Mouse (Mus musculus) C2C12 (cell line): ENCODE measurements at regions not wholly inside any gene's neighbourhood (a gene's known extent, or its start where the extent isn't known, plus 50 kb on each side); places are given as distances from the start of the nearest gene placed in this dataset.

ENCODE experiments used
- CEBPB ChIP-seq: IDR thresholded peaks from one replicate; pipeline ENCODE4 v1.6.1; 2011; ENCODE audit warnings: low read depth, mild to moderate bottlenecking, control low read depth, moderate library complexity
- CTCF ChIP-seq: IDR thresholded peaks from one replicate; pipeline ENCODE4 v1.5.1; 2011; ENCODE audit not compliant: control insufficient read depth, insufficient read depth, insufficient read length
- FOSL1 ChIP-seq: IDR thresholded peaks from one replicate; pipeline ENCODE4 v1.8.0; 2011; ENCODE audit warnings: mild to moderate bottlenecking, low read length; ENCODE audit not compliant: poor library complexity, insufficient read depth, severe bottlenecking
- MAX ChIP-seq: IDR thresholded peaks from one replicate; pipeline ENCODE4 v1.6.1; 2011; ENCODE audit warnings: mild to moderate bottlenecking, control low read depth
- MYOD1 ChIP-seq: IDR thresholded peaks from one replicate; pipeline ENCODE4 v1.6.1; 2011; ENCODE audit warnings: low read depth; ENCODE audit not compliant: control insufficient read depth, insufficient read length
- MYOG ChIP-seq: IDR thresholded peaks from one replicate; pipeline ENCODE4 v1.6.1; 2011; ENCODE audit not compliant: control insufficient read depth, insufficient read length; ENCODE audit errors: extremely low read depth
- USF1 ChIP-seq: IDR thresholded peaks from one replicate; pipeline ENCODE4 v1.6.1; 2011; ENCODE audit warnings: low read depth, mild to moderate bottlenecking, control low read depth, moderate library complexity

GRCm38 (mm10) chr14:89633654-89634053 lies 1162.5 kb upstream of the Pcdh20 start:
- TF ChIP-seq CTCF (no peak), CEBPB (no peak), USF1 (no peak), MAX (no peak), MYOG (no peak), MYOD1 (no peak), FOSL1 (no peak)
